Mouse (Mus musculus): ENCODE results near the gene Exoc8. TPM values are rescaled to one million over a fixed set of nuclear protein-coding genes. Genes with fewer than 3 reads are reported as not detected.

Gene Exoc8
- polyA plus RNA-seq, 2 experiments from 2014 or later = 8.2 to 8.3 TPM

DNA sequence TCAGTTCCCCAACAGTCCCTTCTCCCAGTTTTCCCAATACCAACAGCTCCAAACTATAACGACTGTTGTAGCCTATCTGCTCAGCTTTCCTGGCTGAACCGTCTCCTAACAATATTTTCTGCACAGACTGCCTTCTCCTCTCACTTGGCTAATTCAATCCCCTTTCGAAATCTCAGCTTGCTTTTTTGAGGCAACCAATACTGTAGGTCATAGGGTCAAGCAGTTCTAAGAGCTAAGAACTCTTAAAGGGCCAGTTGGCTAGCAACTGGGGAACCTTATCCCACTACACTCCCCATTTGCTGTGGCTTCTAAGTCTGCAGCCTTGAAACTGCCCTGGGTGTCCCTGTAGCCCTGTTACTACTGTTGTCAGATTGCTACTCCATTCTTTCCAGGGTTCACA is 52.4 kb downstream of the Exoc8 start:
- no peak for ATAC-seq

Other genes with a start within 250 kb of the Exoc8 start
- under 1 TPM; 0.70 to 0.94 TPM for gene 2310022B05Rik, start 234.3 kb downstream of the Exoc8 start, polyA plus RNA-seq (2017; shearing (Covaris generic))
- gene Ttc13, start 175.7 kb downstream of the Exoc8 start, polyA plus RNA-seq (2017; shearing (Covaris generic)) = 10 to 100 TPM; 32.1 to 32.6 TPM
- gene Arv1, start 175.6 kb downstream of the Exoc8 start, polyA plus RNA-seq (2017; shearing (Covaris generic)) = 10 to 100 TPM; 13.1 to 18.7 TPM
- gene Fam89a, start 145.9 kb downstream of the Exoc8 start, polyA plus RNA-seq (2017; shearing (Covaris generic)) = under 1 TPM; 0.73 to 0.80 TPM
- gene Trim67, start 104.6 kb downstream of the Exoc8 start, polyA plus RNA-seq (2017; shearing (Covaris generic)) = not detected
- 10 to 100 TPM; 43.0 to 54.7 TPM for gene Gnpat, start 34.7 kb downstream of the Exoc8 start, polyA plus RNA-seq (2017; shearing (Covaris generic))
- 10 to 100 TPM; 30.0 to 43.0 TPM for gene 2810004N23Rik, start 34.6 kb downstream of the Exoc8 start, polyA plus RNA-seq (2017; shearing (Covaris generic))
- 1 to 10 TPM; 7.6 to 9.3 TPM for gene Sprtn, start 181 bp upstream of the Exoc8 start, polyA plus RNA-seq (2017; shearing (Covaris generic))
- gene Egln1, start 51.6 kb upstream of the Exoc8 start, polyA plus RNA-seq (2017; shearing (Covaris generic)) = 10 to 100 TPM; 11.0 to 13.7 TPM
- gene Tsnax, start 115.3 kb upstream of the Exoc8 start, polyA plus RNA-seq (2017; shearing (Covaris generic)) = 10 to 100 TPM; 68.3 to 82.6 TPM
- under 1 TPM in 1 of 2 experiments, not detected in 1; 0.19 TPM for gene Disc1, start 156.5 kb upstream of the Exoc8 start, polyA plus RNA-seq (2017; shearing (Covaris generic))

Data from CD4-positive, CD25-positive, alpha-beta regulatory T cell, adult 4 months (primary cell).